Mouse (Mus musculus): ENCODE data around the gene Gm6588. TPM values are rescaled to one million over a fixed set of nuclear protein-coding genes. Genes with fewer than 3 reads are reported as not detected.
"Not testable (repeated sequence)": the region's sequence is repeated elsewhere in the genome, so short reads cannot be mapped to it uniquely, and the experiment has no call there.

The Gm6588 gene
- 0.08 and 0.15 TPM in 2 replicates for polyA plus RNA-seq (2015; fragmentation: Nextera tagmentation; extraction: Ambion mirVana)

GRCm38 (mm10) chr5:112448747-112449440, at the start of gene Gm6588:
Gene Gm6588, plus strand, starts transcription at chr5:112449426.
- no peaks in the 10 kb centered on the region for H3K9me3 ChIP-seq
- no peaks in the 10 kb centered on the region for H3K36me3 ChIP-seq
- no peak within 1 kb of the TSS for H3K27ac ChIP-seq
- peaks cover 18% of the 10 kb centered on the region; the same call in 1 of the 2 replicates for H3K27me3 ChIP-seq
- no peak within 1 kb of the TSS for H3K9ac ChIP-seq
- 70% methylated on average over 18 of the region's 18 CpGs for whole genome bisulfite sequencing
- no peak within 1 kb of the TSS for H3K4me3 ChIP-seq
- no peak within 1 kb of the TSS for H3K4me2 ChIP-seq
- no peak for ATAC-seq (ENCODE audit: insufficient number of reproducible peaks, insufficient read depth, low FRiP score, low TSS enrichment, low read depth)
- H3K4me1 ChIP-seq: no peaks in the 10 kb centered on the region; the same call in 1 of the 2 replicates

- H3K27ac ChIP-seq: no peak overlapping the region
- H3K9ac ChIP-seq: no peak overlapping the region
- H3K9me3 ChIP-seq: no peaks in the 10 kb centered on the region
- peaks cover 31% of the 10 kb centered on the region for H3K27me3 ChIP-seq
- ATAC-seq (ENCODE audit: insufficient number of reproducible peaks, insufficient read depth, low FRiP score, low TSS enrichment, low read depth): no peak
- H3K4me3 ChIP-seq: no peak overlapping the region
- no peaks in the 10 kb centered on the region for H3K4me1 ChIP-seq
- no peak overlapping the region for H3K4me2 ChIP-seq
- no peaks in the 10 kb centered on the region for H3K36me3 ChIP-seq
- 66% methylated on average over 3 of the region's 3 CpGs for WGBS
These were observed 46.8 kb upstream of the Gm6588 start for GRCm38 (mm10) chr5:112402437-112402836.

- Histone ChIP-seq H3K4me3 (no peak overlapping the region), H3K9ac (no peak overlapping the region), H3K4me2 (no peak overlapping the region), H3K27ac (no peak overlapping the region), H3K27me3 (peaks cover 31% of the 10 kb centered on the region), H3K36me3 (no peaks in the 10 kb centered on the region), H3K9me3 (no peaks in the 10 kb centered on the region), H3K4me1 (peaks cover 5% of the 10 kb centered on the region)
- 74% methylated on average over 3 of the region's 3 CpGs for WGBS
- ATAC-seq (ENCODE audit: insufficient number of reproducible peaks, insufficient read depth, low FRiP score, low TSS enrichment, low read depth): no peak
These were observed 43.2 kb upstream of the Gm6588 start for GRCm38 (mm10) chr5:112406017-112406416.

GRCm38 (mm10) chr5:112409274-112409673, 40.0 kb upstream of the Gm6588 start:
- H3K4me2 ChIP-seq: no peak overlapping the region
- ATAC-seq (ENCODE audit: insufficient number of reproducible peaks, insufficient read depth, low FRiP score, low TSS enrichment, low read depth): no peak
- H3K27ac ChIP-seq: no peak overlapping the region
- no peaks in the 10 kb centered on the region; the same call in 1 of the 2 replicates for H3K9me3 ChIP-seq
- no peaks in the 10 kb centered on the region for H3K36me3 ChIP-seq
- H3K4me1 ChIP-seq: peaks cover 19% of the 10 kb centered on the region
- no peak overlapping the region for H3K9ac ChIP-seq
- WGBS: 65% methylated on average over 5 of the region's 5 CpGs
- H3K27me3 ChIP-seq: peaks cover 48% of the 10 kb centered on the region
- no peak overlapping the region for H3K4me3 ChIP-seq

GRCm38 (mm10) chr5:112411072-112411471, 38.2 kb upstream of the Gm6588 start:
- Histone ChIP-seq H3K4me1 (peaks cover 19% of the 10 kb centered on the region), H3K27me3 (peaks cover 42% of the 10 kb centered on the region), H3K4me3 (no peak overlapping the region), H3K27ac (peak overlapping the region; percentile 57), H3K4me2 (peak overlapping the region; percentile 30), H3K9me3 (no peaks in the 10 kb centered on the region; the same call in 1 of the 2 replicates), H3K36me3 (no peaks in the 10 kb centered on the region), H3K9ac (peak overlapping the region; percentile 21; the same call in 1 of the 2 replicates)
- ATAC-seq (ENCODE audit: insufficient number of reproducible peaks, insufficient read depth, low FRiP score, low TSS enrichment, low read depth): no peak
- WGBS: 16% methylated on average over 11 of the region's 11 CpGs

- Histone ChIP-seq H3K9ac (peak overlapping the region; percentile 21; the same call in 1 of the 2 replicates), H3K36me3 (no peaks in the 10 kb centered on the region), H3K4me3 (no peak overlapping the region), H3K27me3 (peaks cover 42% of the 10 kb centered on the region), H3K4me2 (peak overlapping the region; percentile 30), H3K27ac (0 out of 2 replicates have a peak overlapping the region, but pooled peaks have one; percentile 57), H3K9me3 (no peaks in the 10 kb centered on the region; the same call in 1 of the 2 replicates), H3K4me1 (peaks cover 19% of the 10 kb centered on the region)
- ATAC-seq (ENCODE audit: insufficient number of reproducible peaks, insufficient read depth, low FRiP score, low TSS enrichment, low read depth): no peak
- 15% methylated on average over 19 of the region's 19 CpGs for WGBS
These were observed 37.5 kb upstream of the Gm6588 start for GRCm38 (mm10) chr5:112411514-112412335.

- not testable (repeated sequence) for H3K4me2 ChIP-seq; H3K4me3 ChIP-seq; H3K9me3 ChIP-seq; H3K27ac ChIP-seq; H3K36me3 ChIP-seq; H3K9ac ChIP-seq; ATAC-seq (ENCODE audit: insufficient number of reproducible peaks, insufficient read depth, low FRiP score, low TSS enrichment, low read depth)
- Histone ChIP-seq H3K4me1 (peaks cover 19% of the 10 kb centered on the region), H3K27me3 (peaks cover 42% of the 10 kb centered on the region)
- 78% methylated on average over 4 of the region's 4 CpGs for WGBS
These were observed 36.4 kb upstream of the Gm6588 start for GRCm38 (mm10) chr5:112412781-112413180.

GRCm38 (mm10) chr5:112416673-112417072, 32.6 kb upstream of the Gm6588 start:
- no peaks in the 10 kb centered on the region; the same call in 1 of the 2 replicates for H3K9me3 ChIP-seq
- no peak overlapping the region for H3K9ac ChIP-seq
- 56% methylated on average over 5 of the region's 5 CpGs for WGBS
- no peak for ATAC-seq (ENCODE audit: insufficient number of reproducible peaks, insufficient read depth, low FRiP score, low TSS enrichment, low read depth)
- peaks cover 28% of the 10 kb centered on the region for H3K27me3 ChIP-seq
- H3K27ac ChIP-seq: no peak overlapping the region
- H3K4me1 ChIP-seq: peaks cover 7% of the 10 kb centered on the region
- H3K4me2 ChIP-seq: no peak overlapping the region
- no peaks in the 10 kb centered on the region for H3K36me3 ChIP-seq
- no peak overlapping the region for H3K4me3 ChIP-seq

GRCm38 (mm10) chr5:112418023-112418422, 31.2 kb upstream of the Gm6588 start:
- 60% methylated on average over 4 of the region's 4 CpGs for WGBS
- Histone ChIP-seq H3K27ac (no peak overlapping the region), H3K4me3 (no peak overlapping the region), H3K9ac (no peak overlapping the region), H3K36me3 (no peaks in the 10 kb centered on the region), H3K9me3 (no peaks in the 10 kb centered on the region; the same call in 1 of the 2 replicates), H3K4me2 (no peak overlapping the region), H3K4me1 (no peaks in the 10 kb centered on the region), H3K27me3 (peaks cover 18% of the 10 kb centered on the region)
- no peak for ATAC-seq (ENCODE audit: insufficient number of reproducible peaks, insufficient read depth, low FRiP score, low TSS enrichment, low read depth)

- no peaks in the 10 kb centered on the region for H3K36me3 ChIP-seq
- no peak for ATAC-seq (ENCODE audit: insufficient number of reproducible peaks, insufficient read depth, low FRiP score, low TSS enrichment, low read depth)
- no peaks in the 10 kb centered on the region for H3K4me1 ChIP-seq
- no peak overlapping the region for H3K9ac ChIP-seq
- 31% methylated on average over 12 of the region's 12 CpGs for WGBS
- no peak overlapping the region for H3K27ac ChIP-seq
- no peaks in the 10 kb centered on the region for H3K9me3 ChIP-seq
- no peak overlapping the region for H3K4me3 ChIP-seq
- H3K27me3 ChIP-seq: peaks cover 33% of the 10 kb centered on the region
- H3K4me2 ChIP-seq: peak overlapping the region; percentile 7; the same call in 1 of the 2 replicates
These were observed 29.7 kb upstream of the Gm6588 start for GRCm38 (mm10) chr5:112419535-112419934.

GRCm38 (mm10) chr5:112426635-112427034, 22.6 kb upstream of the Gm6588 start:
- no peak for ATAC-seq (ENCODE audit: insufficient number of reproducible peaks, insufficient read depth, low FRiP score, low TSS enrichment, low read depth)
- 87% methylated on average over 7 of the region's 7 CpGs for WGBS
- Histone ChIP-seq H3K36me3 (no peaks in the 10 kb centered on the region), H3K4me3 (no peak overlapping the region), H3K4me1 (peaks cover 8% of the 10 kb centered on the region; the same call in 1 of the 2 replicates), H3K9me3 (no peaks in the 10 kb centered on the region), H3K4me2 (no peak overlapping the region), H3K27me3 (peaks cover 70% of the 10 kb centered on the region), H3K27ac (no peak overlapping the region), H3K9ac (no peak overlapping the region)

Measured in embryonic facial prominence, embryonic 13.5 days (tissue).